Mouse (Mus musculus) hindbrain, embryonic 10.5 days (tissue): ENCODE results near the gene Trnau1ap. TPM values are rescaled to one million over a fixed set of nuclear protein-coding genes. Genes with fewer than 3 reads are reported as not detected.

Experiments
- DNase-seq: peaks from one replicate; pipeline ENCODE4 v3.0.0-alpha.2; 2017; ENCODE audit warnings: low spot score
- H3K27ac ChIP-seq: fragments of 300-500 bp; sonication (generic); 2 replicates; pipeline ENCODE4 v1.5.1; 2016; ENCODE audit warnings: mild to moderate bottlenecking, moderate library complexity
- H3K27me3 ChIP-seq: fragments of 300-500 bp; sonication (generic); 2 replicates; pipeline ENCODE4 v1.6.1; 2016; ENCODE audit warnings: mild to moderate bottlenecking; ENCODE audit not compliant: poor library complexity, insufficient read depth, severe bottlenecking
- H3K36me3 ChIP-seq: fragments of 300-500 bp; sonication (generic); 2 replicates; pipeline ENCODE4 v1.6.1; 2016; ENCODE audit warnings: mild to moderate bottlenecking, moderate library complexity
- H3K4me1 ChIP-seq: fragments of 300-500 bp; sonication (generic); replicated peaks from 2 replicates; pipeline ENCODE4 v1.6.1; 2016; ENCODE audit warnings: mild to moderate bottlenecking
- H3K4me3 ChIP-seq: fragments of 300-500 bp; sonication (generic); 2 replicates; pipeline ENCODE4 v1.5.1; 2016; ENCODE audit warnings: mild to moderate bottlenecking, moderate library complexity
- H3K9me3 ChIP-seq: fragments of 300-500 bp; sonication (generic); 2 replicates; pipeline ENCODE4 v1.6.1; 2016; ENCODE audit warnings: mild to moderate bottlenecking, moderate library complexity
- WGBS: fragments of 180-500 bp; shearing (Covaris S2); methylation state at CpG from one replicate; pipeline ENCODE4 v1.1.7; 2016; 5-methylcytosine and 5-hydroxymethylcytosine counted together
- polyA plus RNA-seq: library from polyadenylated mRNA; unstranded; fragments of >200 nt; fragmentation: Nextera tagmentation; extraction: Ambion mirVana; gene quantifications from 2 replicates; pipeline ENCODE4 v1.2.1, GENCODE M21; 2016

The Trnau1ap gene
- polyA plus RNA-seq, result 90.6 and 91.5 TPM in 2 replicates

- H3K27me3 ChIP-seq, result no peaks in the 10 kb centered on the region
- H3K27ac ChIP-seq, result peak within 1 kb of the TSS; percentile 96
- DNase-seq, result peak; percentile 94
- no peaks in the 10 kb centered on the region for H3K9me3 ChIP-seq
- H3K36me3 ChIP-seq, result peaks cover 65% of the 10 kb centered on the region
- peak within 1 kb of the TSS; percentile 90 for H3K4me3 ChIP-seq
- peaks cover 21% of the 10 kb centered on the region for H3K4me1 ChIP-seq
- WGBS, result under 1% methylated on average over 52 of the region's 52 CpGs
Observed at GRCm38 (mm10) chr4:132329115-132329834, at the start of gene Trnau1ap. Trnau1ap (minus strand) TSS chr4:132329538.

DNA sequence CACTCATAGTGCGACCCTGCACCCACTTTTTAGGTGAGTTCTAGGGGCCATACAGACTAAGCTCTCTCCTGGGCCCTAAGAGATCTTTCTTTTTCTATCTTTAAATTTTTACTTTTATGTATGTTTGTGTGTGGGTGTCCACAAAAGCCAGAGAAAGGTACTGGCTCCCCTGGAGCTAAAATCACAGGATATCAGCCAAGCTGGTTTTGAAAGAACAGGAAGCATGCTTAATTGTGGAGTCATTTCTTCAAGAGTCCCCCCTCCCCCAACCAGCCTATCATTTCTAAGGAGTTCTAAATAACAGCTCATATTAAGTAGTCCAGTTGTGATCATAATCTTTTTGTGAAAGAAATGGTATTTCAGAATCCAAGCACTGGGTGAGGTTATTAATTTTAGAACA is 44.5 kb upstream of the Trnau1ap start:
- no peak for DNase-seq
- Histone ChIP-seq H3K4me1 (no peaks in the 10 kb centered on the region), H3K4me3 (no peak overlapping the region), H3K36me3 (peaks cover 90% of the 10 kb centered on the region), H3K9me3 (no peaks in the 10 kb centered on the region), H3K27ac (no peak overlapping the region), H3K27me3 (no peaks in the 10 kb centered on the region)
- 100% methylated on average over 1 of the region's 1 CpGs for WGBS

DNA sequence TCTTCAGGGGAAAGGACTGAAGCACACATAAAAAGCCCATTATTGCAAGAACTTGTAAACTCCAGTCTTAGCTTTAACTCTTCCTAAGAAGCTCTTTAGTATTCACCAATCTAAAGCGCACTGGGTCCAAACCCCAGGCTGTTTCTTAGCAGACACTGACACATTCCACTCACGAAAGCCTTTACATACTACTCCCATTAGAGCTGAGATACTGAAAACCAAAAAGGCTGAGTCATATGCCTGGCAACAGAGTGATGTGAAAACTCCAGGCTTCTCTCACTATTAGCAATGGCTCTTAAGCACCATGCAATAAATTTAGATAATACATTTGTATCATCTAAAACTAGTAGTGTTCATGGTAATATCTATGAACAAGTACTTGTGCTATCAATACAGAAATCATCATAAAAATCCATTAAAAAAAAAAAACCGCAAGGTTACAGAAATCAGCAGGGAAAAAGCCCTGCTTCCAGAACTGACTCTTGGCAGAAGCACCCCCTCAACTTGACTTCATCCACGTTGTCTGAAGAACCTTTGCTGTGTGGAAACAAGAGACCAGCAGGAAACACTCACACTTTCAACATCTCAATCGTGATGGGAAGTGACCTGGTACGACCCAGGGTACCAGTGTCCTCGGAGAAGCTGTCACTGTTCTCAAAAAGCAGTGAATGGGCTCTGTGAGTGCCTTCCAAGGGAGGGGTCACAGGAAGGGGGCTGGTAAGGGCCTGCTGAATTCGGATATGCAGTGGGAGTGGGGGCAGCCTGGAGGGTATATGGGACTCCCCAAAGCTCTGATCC is 40.8 kb upstream of the Trnau1ap start:
- Histone ChIP-seq H3K27ac (no peak overlapping the region), H3K4me1 (no peaks in the 10 kb centered on the region), H3K27me3 (no peaks in the 10 kb centered on the region), H3K9me3 (no peaks in the 10 kb centered on the region), H3K4me3 (no peak overlapping the region), H3K36me3 (peaks cover 92% of the 10 kb centered on the region)
- no peak for DNase-seq
- WGBS, result 69% methylated on average over 8 of the region's 8 CpGs

DNA sequence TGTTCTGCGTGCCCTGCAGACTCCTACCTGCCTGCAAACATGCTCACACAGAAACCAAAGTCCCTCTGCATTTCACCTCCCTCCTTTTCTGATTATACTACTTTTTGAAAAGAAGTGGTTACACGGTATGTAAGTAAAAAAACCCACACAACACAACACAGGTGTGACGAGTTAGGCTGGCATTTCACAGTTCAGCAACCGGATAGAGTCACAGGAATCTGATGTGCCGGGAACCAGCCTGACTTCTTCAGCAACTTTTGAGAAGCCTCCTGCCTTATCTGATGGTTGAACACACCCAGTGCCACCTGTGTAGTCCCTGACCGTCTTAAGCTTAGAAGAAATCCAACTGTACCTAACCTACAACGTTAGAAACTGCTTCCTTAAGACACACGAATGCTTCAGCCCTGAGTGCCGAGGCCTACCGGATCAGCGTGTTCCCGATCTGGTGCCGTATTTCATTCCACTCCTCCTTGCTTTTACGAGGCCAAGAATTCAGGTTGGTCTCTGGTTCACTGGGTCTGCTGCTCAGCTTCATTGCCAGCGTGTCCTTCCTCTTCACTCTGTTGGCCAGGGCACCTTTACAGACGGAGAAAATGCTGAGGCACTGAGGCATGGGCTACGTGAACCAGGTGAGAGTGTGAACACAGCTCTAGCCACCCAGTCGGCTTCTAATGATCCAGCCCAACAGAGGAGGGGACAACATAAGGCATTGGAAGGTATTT is 38.3 kb upstream of the Trnau1ap start:
- H3K36me3 ChIP-seq, result peaks cover 97% of the 10 kb centered on the region
- DNase-seq, result no peak
- no peak overlapping the region for H3K27ac ChIP-seq
- H3K4me1 ChIP-seq, result no peaks in the 10 kb centered on the region
- H3K4me3 ChIP-seq, result no peak overlapping the region
- H3K9me3 ChIP-seq, result no peaks in the 10 kb centered on the region
- H3K27me3 ChIP-seq, result no peaks in the 10 kb centered on the region
- 92% methylated on average over 18 of the region's 18 CpGs for WGBS

DNA sequence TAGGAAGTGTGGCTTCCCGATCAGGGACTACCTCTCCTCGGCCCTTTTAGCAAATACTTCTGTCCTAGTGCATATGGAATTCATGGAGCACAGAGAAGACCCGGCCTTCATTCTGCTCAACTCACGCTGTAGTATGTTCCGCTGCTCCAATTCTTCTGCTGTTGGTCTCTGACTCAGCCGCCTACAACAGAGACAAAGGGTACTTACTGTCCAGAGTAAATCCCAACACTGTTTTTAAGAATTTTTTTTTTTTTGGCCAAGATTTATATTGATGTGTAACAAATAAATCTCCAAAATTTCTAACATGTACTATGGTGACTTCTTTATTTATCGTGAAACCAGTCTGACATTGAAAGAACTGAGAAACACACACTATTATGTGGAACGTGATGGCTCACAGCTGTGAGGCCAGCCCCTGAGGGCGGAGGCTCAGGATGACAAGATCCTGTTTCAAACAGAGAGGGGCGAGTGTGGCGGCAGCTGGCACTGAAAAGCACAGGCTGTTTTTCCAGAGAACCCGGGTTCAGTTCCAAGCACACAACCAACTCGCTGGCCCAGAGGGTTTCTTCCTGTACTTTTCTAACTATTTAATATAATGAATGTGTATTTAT is 36.2 kb upstream of the Trnau1ap start:
- H3K27me3 ChIP-seq, result no peaks in the 10 kb centered on the region
- H3K27ac ChIP-seq, result no peak overlapping the region
- H3K4me1 ChIP-seq, result no peaks in the 10 kb centered on the region
- H3K4me3 ChIP-seq, result no peak overlapping the region
- no peak for DNase-seq
- H3K36me3 ChIP-seq, result peaks cover 92% of the 10 kb centered on the region
- WGBS, result 81% methylated on average over 13 of the region's 13 CpGs
- no peaks in the 10 kb centered on the region for H3K9me3 ChIP-seq

DNA sequence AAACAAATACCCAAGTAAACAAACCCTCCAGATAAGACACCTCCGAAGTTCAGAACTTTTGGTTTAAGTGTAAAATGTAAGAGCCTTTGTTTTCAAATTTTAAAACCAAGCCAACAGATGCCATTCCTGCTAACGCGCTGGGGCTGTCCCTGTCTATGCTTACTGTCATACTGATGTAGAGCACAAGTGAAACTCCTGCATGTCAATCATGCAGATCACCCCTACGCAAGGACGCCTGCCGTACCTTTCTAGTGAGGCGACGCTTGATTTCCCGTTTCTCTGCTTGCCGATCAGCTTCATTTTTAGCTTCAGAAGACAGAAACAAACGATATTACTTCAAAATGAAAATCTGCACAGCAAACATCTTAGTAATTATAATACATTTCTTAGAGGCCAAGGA is 34.1 kb upstream of the Trnau1ap start:
- whole genome bisulfite sequencing, result 95% methylated on average over 11 of the region's 11 CpGs
- no peak overlapping the region for H3K27ac ChIP-seq
- H3K27me3 ChIP-seq, result no peaks in the 10 kb centered on the region
- H3K4me3 ChIP-seq, result no peak overlapping the region
- DNase-seq, result no peak
- H3K9me3 ChIP-seq, result no peaks in the 10 kb centered on the region
- H3K36me3 ChIP-seq, result peaks cover 92% of the 10 kb centered on the region
- no peaks in the 10 kb centered on the region for H3K4me1 ChIP-seq

DNA sequence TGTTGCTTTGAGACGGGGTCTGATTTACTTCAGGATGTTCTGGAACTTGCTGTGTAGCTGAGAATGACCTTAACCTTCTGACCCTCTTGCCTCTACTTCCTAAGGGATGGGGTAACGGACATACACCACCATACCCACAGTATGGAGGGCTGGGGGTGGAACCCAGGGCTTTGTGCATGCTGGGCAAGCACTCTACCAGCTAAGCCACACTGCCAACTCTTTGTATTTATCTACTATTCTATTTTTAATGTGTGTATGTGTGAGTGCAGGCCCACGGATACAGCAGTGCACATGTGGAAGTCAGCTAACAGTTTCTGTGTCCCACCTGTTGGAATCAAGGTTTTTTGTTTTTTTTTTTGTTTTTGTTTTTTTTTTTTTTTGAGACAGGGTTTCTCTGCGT is 30.2 kb upstream of the Trnau1ap start:
- DNase-seq, result no peak
- no peak overlapping the region for H3K27ac ChIP-seq
- no peaks in the 10 kb centered on the region for H3K27me3 ChIP-seq
- no peaks in the 10 kb centered on the region for H3K9me3 ChIP-seq
- no peak overlapping the region for H3K4me3 ChIP-seq
- peaks cover 79% of the 10 kb centered on the region for H3K36me3 ChIP-seq
- H3K4me1 ChIP-seq, result no peaks in the 10 kb centered on the region
- 93% methylated on average over 4 of the region's 4 CpGs for WGBS

DNA sequence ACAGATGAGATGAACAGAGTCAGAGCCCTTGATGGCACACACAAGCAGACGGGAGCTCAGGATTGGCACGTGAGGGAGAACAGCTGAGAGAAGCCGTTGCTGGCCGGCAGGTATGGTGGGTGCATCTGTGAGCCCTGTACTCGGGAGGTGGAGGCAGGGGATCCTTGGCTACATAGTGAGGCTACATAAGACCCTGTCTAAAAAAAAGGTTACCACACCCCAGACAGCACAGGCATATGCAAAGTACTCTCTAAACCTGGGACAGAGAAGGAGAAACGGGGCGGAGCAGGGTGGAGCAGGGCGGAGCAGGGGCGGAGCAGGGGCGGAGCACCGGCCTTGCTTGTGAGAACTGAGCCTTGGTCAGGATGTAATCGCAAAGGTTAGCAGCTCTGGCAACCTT is 26.8 kb upstream of the Trnau1ap start:
- Histone ChIP-seq H3K36me3 (peaks cover 62% of the 10 kb centered on the region), H3K4me1 (peaks cover 16% of the 10 kb centered on the region), H3K9me3 (no peaks in the 10 kb centered on the region), H3K27me3 (no peaks in the 10 kb centered on the region), H3K27ac (no peak overlapping the region), H3K4me3 (no peak overlapping the region)
- no peak for DNase-seq
- WGBS, result 41% methylated on average over 12 of the region's 12 CpGs

DNA sequence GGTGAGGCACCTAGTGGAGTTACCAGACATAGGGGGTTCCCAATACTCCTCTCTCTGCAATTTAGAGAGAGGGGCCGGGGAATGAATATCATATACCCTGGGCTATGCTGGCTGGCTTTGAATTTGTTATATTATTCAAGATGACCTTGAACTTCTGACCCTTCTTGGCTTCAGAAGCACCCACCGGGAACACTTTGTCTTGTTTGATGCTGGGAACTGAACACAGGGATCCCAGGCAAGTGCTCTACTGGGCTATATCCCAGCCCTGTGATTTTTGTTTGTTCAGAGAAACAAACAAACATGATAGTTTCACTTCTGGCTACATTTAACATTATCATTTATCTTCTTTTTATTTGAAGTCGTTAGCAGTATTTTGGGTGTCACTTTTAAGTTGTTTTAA is 26.1 kb upstream of the Trnau1ap start:
- Histone ChIP-seq H3K9me3 (no peaks in the 10 kb centered on the region), H3K36me3 (peaks cover 62% of the 10 kb centered on the region), H3K27ac (no peak overlapping the region), H3K27me3 (no peaks in the 10 kb centered on the region), H3K4me1 (peaks cover 16% of the 10 kb centered on the region), H3K4me3 (no peak overlapping the region)
- whole genome bisulfite sequencing, result 89% methylated on average over 3 of the region's 3 CpGs
- no peak for DNase-seq

GRCm38 (mm10) chr4:132354571-132354970 is 25.2 kb upstream of the Trnau1ap start:
- Histone ChIP-seq H3K4me3 (no peak overlapping the region), H3K27me3 (no peaks in the 10 kb centered on the region), H3K4me1 (peaks cover 16% of the 10 kb centered on the region), H3K9me3 (no peaks in the 10 kb centered on the region), H3K27ac (no peak overlapping the region), H3K36me3 (peaks cover 59% of the 10 kb centered on the region)
- 94% methylated on average over 4 of the region's 4 CpGs for WGBS
- DNase-seq, result no peak

DNA sequence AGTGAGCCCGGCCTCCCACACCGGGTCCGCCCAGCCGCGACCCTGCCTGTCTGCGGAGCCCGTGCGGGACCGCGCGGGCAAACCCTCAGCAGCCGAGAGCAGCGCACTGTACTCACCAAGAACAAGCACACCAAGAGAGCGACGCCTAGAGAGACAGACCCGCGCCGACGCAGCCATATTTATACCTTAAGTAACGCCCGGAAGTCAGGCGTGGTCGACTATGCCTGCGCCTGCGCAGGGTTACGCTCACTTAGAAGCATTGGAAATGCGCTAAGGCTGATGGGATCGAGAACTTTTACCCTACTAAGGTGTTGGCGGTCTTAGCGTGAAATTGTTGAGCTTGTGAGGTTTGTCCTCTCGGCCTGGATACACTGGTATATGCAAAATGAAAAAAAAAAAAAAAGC is 24.1 kb upstream of the Trnau1ap start, which contains the start of gene Rcc1:
Gene Rcc1 (minus strand): TSS at position 125 of the 405 bp plus-strand sequence.
- Histone ChIP-seq H3K4me1 (peaks cover 16% of the 10 kb centered on the region), H3K9me3 (no peaks in the 10 kb centered on the region), H3K4me3 (peak within 1 kb of the TSS; percentile 80), H3K27me3 (no peaks in the 10 kb centered on the region), H3K27ac (peak within 1 kb of the TSS; percentile 91), H3K36me3 (peaks cover 53% of the 10 kb centered on the region)
- WGBS, result 0% methylated on average over 31 of the region's 31 CpGs
- peak; percentile 92 for DNase-seq

GRCm38 (mm10) chr4:132352739-132353138 is 23.4 kb upstream of the Trnau1ap start:
- H3K27ac ChIP-seq, result peak overlapping the region; percentile 91
- peak; percentile 21 for DNase-seq
- under 1% methylated on average over 14 of the region's 14 CpGs for WGBS

More at GRCm38 (mm10) chr4:132352739-132353138, 23.4 kb upstream of the Trnau1ap start:
- peak overlapping the region; percentile 80 for H3K4me3 ChIP-seq
- H3K27me3 ChIP-seq, result no peaks in the 10 kb centered on the region
- peaks cover 18% of the 10 kb centered on the region for H3K4me1 ChIP-seq
- H3K36me3 ChIP-seq, result peaks cover 46% of the 10 kb centered on the region
- no peaks in the 10 kb centered on the region for H3K9me3 ChIP-seq
